In the genomic region with DNA sequence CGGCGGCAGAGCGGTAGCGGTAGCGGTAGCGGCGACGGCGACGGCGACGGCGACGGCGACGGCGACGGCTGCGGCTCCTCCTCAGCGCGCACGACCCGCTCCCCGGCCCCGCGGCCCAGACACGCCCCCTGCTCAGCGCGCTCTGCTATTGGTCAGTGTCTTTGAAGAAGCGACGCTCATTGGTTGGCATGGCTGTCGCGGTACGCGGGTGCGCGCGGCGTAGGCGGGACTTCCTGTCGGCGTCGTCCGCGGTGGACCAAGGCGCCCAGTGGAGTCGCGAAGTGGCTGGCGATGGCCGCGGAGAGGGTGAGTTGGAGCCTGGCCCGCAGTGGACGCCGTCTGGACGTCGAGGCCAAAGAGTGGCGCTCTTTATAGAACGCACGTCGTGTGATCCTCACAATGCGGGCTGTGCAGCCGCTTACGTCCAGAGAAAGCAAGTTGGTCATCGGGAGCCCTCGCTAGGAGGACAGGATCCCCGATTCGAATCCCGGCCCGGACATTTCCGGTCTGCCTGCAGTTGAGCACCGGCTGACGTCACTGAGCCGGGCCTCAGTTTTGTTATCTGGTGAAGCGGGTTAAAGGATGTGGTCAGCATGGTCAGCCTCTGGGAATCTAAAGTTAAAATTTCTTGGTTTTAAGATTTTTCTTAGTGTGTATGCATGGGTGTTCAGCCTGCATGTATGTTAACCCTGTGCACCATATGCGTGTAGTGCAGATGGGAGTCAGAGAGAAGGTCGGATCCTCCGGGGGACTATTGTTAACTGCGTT, we compare ENCODE assay signal across 8 mouse cellular contexts. TPM values are rescaled to one million over a fixed set of nuclear protein-coding genes. Genes with fewer than 3 reads are reported as not detected.
DNase-seq lines count a peak whose midpoint lies in the region; ATAC-seq and TF ChIP-seq lines count a peak whose summit lies in the region.

Ccl25 (plus strand) TSS at position 228 of the 768 bp plus-strand sequence.
Elavl1 (minus strand) TSS at position 431 of the 768 bp plus-strand sequence.

- H3K9me3 ChIP-seq in E14TG2a.4 (ENCODE audit: low read length), result no peaks in the 10 kb centered on the region
- no peaks in the 10 kb centered on the region for H3K9me3 ChIP-seq in forebrain, embryonic 12.5 days
- H3K9me3 ChIP-seq in heart, postnatal 0 days (replicated peaks; ENCODE audit: control insufficient read depth, low read length), result no peaks in the 10 kb centered on the region
- H3K9me3 ChIP-seq in liver, embryonic 16.5 days (replicated peaks; ENCODE audit: control insufficient read depth, low read length), result no peaks in the 10 kb centered on the region
- no peaks in the 10 kb centered on the region for H3K9me3 ChIP-seq in neural tube, embryonic 13.5 days

- peaks cover 59% of the 10 kb centered on the region for H3K4me1 ChIP-seq in E14TG2a.4 (replicated peaks; ENCODE audit: low read depth, low read length)
- H3K4me1 ChIP-seq in forebrain, embryonic 12.5 days, result peaks cover 39% of the 10 kb centered on the region
- H3K4me1 ChIP-seq in heart, postnatal 0 days (ENCODE audit: control insufficient read depth, insufficient read depth), result peaks cover 38% of the 10 kb centered on the region
- peaks cover 37% of the 10 kb centered on the region for H3K4me1 ChIP-seq in liver, embryonic 16.5 days (ENCODE audit: control insufficient read depth, low read depth, low read length)
- peaks cover 53% of the 10 kb centered on the region for H3K4me1 ChIP-seq in neural tube, embryonic 13.5 days (replicated peaks)
- H3K4me1 ChIP-seq in testis, adult 2 months (ENCODE audit: control insufficient read depth, insufficient read depth, low read length), result peaks cover 4% of the 10 kb centered on the region

- H3K27me3 ChIP-seq in E14TG2a.4 (ENCODE audit: insufficient read depth, low read length), result no peaks in the 10 kb centered on the region
- H3K27me3 ChIP-seq in forebrain, embryonic 12.5 days, result no peaks in the 10 kb centered on the region
- no peaks in the 10 kb centered on the region for H3K27me3 ChIP-seq in heart, postnatal 0 days (ENCODE audit: control insufficient read depth, insufficient read depth, low read length)
- H3K27me3 ChIP-seq in liver, embryonic 16.5 days (ENCODE audit: control insufficient read depth, insufficient read depth, low read depth, low read length), result no peaks in the 10 kb centered on the region
- H3K27me3 ChIP-seq in neural tube, embryonic 13.5 days, result no peaks in the 10 kb centered on the region
- H3K27me3 ChIP-seq in testis, adult 2 months (ENCODE audit: control insufficient read depth, insufficient read depth, low read length), result no peaks in the 10 kb centered on the region

- under 1% methylated on average over 78 of the region's 78 CpGs for WGBS in forebrain, embryonic 12.5 days
- WGBS in heart, postnatal 0 days, result under 1% methylated on average over 76 of the region's 78 CpGs
- under 1% methylated on average over 66 of the region's 78 CpGs for WGBS in liver, embryonic 16.5 days (ENCODE audit: insufficient replicate concordance)
- under 1% methylated on average over 77 of the region's 78 CpGs for WGBS in neural tube, embryonic 13.5 days

- peak within 1 kb of the TSS; percentile 91 for H3K27ac ChIP-seq in forebrain, embryonic 12.5 days
- H3K27ac ChIP-seq in heart, postnatal 0 days (ENCODE audit: low read depth), result peak within 1 kb of the TSS; percentile 95
- peak within 1 kb of the TSS; percentile 94 for H3K27ac ChIP-seq in liver, embryonic 16.5 days (ENCODE audit: low read length)
- H3K27ac ChIP-seq in neural tube, embryonic 13.5 days (replicated peaks), result peak within 1 kb of the TSS; percentile 91
- peak within 1 kb of the TSS; percentile 99 for H3K27ac ChIP-seq in testis, adult 2 months (ENCODE audit: control insufficient read depth, insufficient read depth, low read depth, low read length)

- DNase-seq in c-Kit-positive CD71-positive TER-119-positive erythroid progenitor cells, embryonic 14.5 days (ENCODE audit: low spot score), result peak; percentile 95
- DNase-seq in heart, postnatal 0 days (ENCODE audit: low spot score), result peak; percentile 91
- peak; percentile 98 for DNase-seq in kidney, postnatal 4 days

- peak within 1 kb of the TSS; percentile 98 for H3K9ac ChIP-seq in forebrain, embryonic 12.5 days
- H3K9ac ChIP-seq in heart, postnatal 0 days (replicated peaks; ENCODE audit: low read depth, low read length), result peak within 1 kb of the TSS; percentile 94
- peak within 1 kb of the TSS; percentile 79 for H3K9ac ChIP-seq in liver, embryonic 16.5 days (ENCODE audit: low read depth, low read length)
- peak within 1 kb of the TSS; percentile 99 for H3K9ac ChIP-seq in neural tube, embryonic 13.5 days

- peak; percentile 99 for ATAC-seq in forebrain, embryonic 12.5 days (ENCODE audit: low FRiP score)
- ATAC-seq in heart, postnatal 0 days (ENCODE audit: insufficient read depth, low read depth), result peak; percentile 99
- peak; percentile 98 for ATAC-seq in liver, embryonic 16.5 days (ENCODE audit: low read depth)
- ATAC-seq in neural tube, embryonic 13.5 days (ENCODE audit: low read depth), result peak; percentile 99

- peaks cover 63% of the 10 kb centered on the region for H3K36me3 ChIP-seq in E14TG2a.4 (ENCODE audit: insufficient read depth, low read length)
- peaks cover 50% of the 10 kb centered on the region for H3K36me3 ChIP-seq in forebrain, embryonic 12.5 days (replicated peaks)
- peaks cover 34% of the 10 kb centered on the region for H3K36me3 ChIP-seq in heart, postnatal 0 days (replicated peaks; ENCODE audit: control insufficient read depth, insufficient read depth, low read length)
- H3K36me3 ChIP-seq in liver, embryonic 16.5 days (ENCODE audit: control insufficient read depth, insufficient read depth), result peaks cover 19% of the 10 kb centered on the region
- peaks cover 43% of the 10 kb centered on the region for H3K36me3 ChIP-seq in neural tube, embryonic 13.5 days
- H3K36me3 ChIP-seq in testis, adult 2 months (ENCODE audit: control insufficient read depth, insufficient read depth, low read length), result peaks cover 4% of the 10 kb centered on the region

- peak within 1 kb of the TSS; percentile 92 for H3K4me2 ChIP-seq in forebrain, embryonic 12.5 days
- peak within 1 kb of the TSS; percentile 82 for H3K4me2 ChIP-seq in heart, postnatal 0 days (ENCODE audit: low read depth, low read length)
- peak within 1 kb of the TSS; percentile 81 for H3K4me2 ChIP-seq in liver, embryonic 16.5 days (ENCODE audit: low read depth, low read length)
- H3K4me2 ChIP-seq in neural tube, embryonic 13.5 days, result peak within 1 kb of the TSS; percentile 88

- peak; percentile 77; the same call in 1 of the 2 replicates for TF ChIP-seq EP300 in heart, postnatal 0 days (IDR thresholded peaks at IDR 0.05; ENCODE audit: low read depth)

- peak; percentile 81 for TF ChIP-seq POLR2A in testis, adult 2 months (IDR thresholded peaks at IDR 0.05; ENCODE audit: control insufficient read depth, low read depth, low read length)

- peak within 1 kb of the TSS; percentile 94 for H3K4me3 ChIP-seq in E14TG2a.4 (replicated peaks; ENCODE audit: low read length)
- peak within 1 kb of the TSS; percentile 99 for H3K4me3 ChIP-seq in forebrain, embryonic 12.5 days (replicated peaks)
- H3K4me3 ChIP-seq in heart, postnatal 0 days (ENCODE audit: low read depth, low read length), result peak within 1 kb of the TSS; percentile 94
- H3K4me3 ChIP-seq in liver, embryonic 16.5 days (ENCODE audit: low read depth, low read length), result peak within 1 kb of the TSS; percentile 82
- H3K4me3 ChIP-seq in neural tube, embryonic 13.5 days, result peak within 1 kb of the TSS; percentile 99
- H3K4me3 ChIP-seq in testis, adult 2 months (ENCODE audit: control insufficient read depth, low read depth, low read length), result peak within 1 kb of the TSS; percentile 99

- no peak for TF ChIP-seq CTCF in E14TG2a.4 (conservative IDR thresholded peaks at IDR 0.05; ENCODE audit: low read length)
- TF ChIP-seq CTCF in heart, postnatal 0 days (IDR thresholded peaks at IDR 0.05; ENCODE audit: low read depth), result no peak
- 0 out of 2 replicates have a peak, but pooled peaks have one; percentile 2 for TF ChIP-seq CTCF in testis, adult 2 months (IDR thresholded peaks at IDR 0.05; ENCODE audit: control insufficient read depth, insufficient read depth, insufficient replicate concordance, low read depth, low read length)

RNA-seq across cellular contexts. Expression of gene Ccl25, which starts in this region (rescaled TPM):
- polyA plus RNA-seq in forebrain, embryonic 12.5 days (2016; fragmentation: Nextera tagmentation; extraction: Ambion mirVana), result 20.9 and 24.1 TPM in 2 replicates
- total RNA-seq in heart, postnatal 0 days (2014; rRNA removed; ENCODE audit: low replicate concordance), result 7.9 and 10.7 TPM in 2 replicates
- 5.8 and 6.1 TPM in 2 replicates for polyA plus RNA-seq in heart, postnatal 0 days (2015; fragmentation: Nextera tagmentation; extraction: Ambion mirVana)
- polyA plus RNA-seq in liver, embryonic 16.5 days (2015; fragmentation: Nextera tagmentation; extraction: Ambion mirVana), result 5.3 and 6.5 TPM in 2 replicates
- polyA plus RNA-seq in neural tube, embryonic 13.5 days (2015; fragmentation: Nextera tagmentation; extraction: Ambion mirVana), result 20.7 and 21.3 TPM in 2 replicates
- polyA plus RNA-seq in testis, adult 2 months (2012; rRNA removed), result 8.6 and 9.6 TPM in 2 replicates

RNA-seq across cellular contexts. Expression of gene Elavl1, which starts in this region (rescaled TPM):
- 309 and 310 TPM in 2 replicates for polyA plus RNA-seq in forebrain, embryonic 12.5 days (2016; fragmentation: Nextera tagmentation; extraction: Ambion mirVana)
- 61.1 and 64.4 TPM in 2 replicates for total RNA-seq in heart, postnatal 0 days (2014; rRNA removed; ENCODE audit: low replicate concordance)
- 93.3 and 97.0 TPM in 2 replicates for polyA plus RNA-seq in heart, postnatal 0 days (2015; fragmentation: Nextera tagmentation; extraction: Ambion mirVana)
- 80.1 and 85.0 TPM in 2 replicates for polyA plus RNA-seq in liver, embryonic 16.5 days (2015; fragmentation: Nextera tagmentation; extraction: Ambion mirVana)
- 119 and 139 TPM in 2 replicates for polyA plus RNA-seq in neural tube, embryonic 13.5 days (2015; fragmentation: Nextera tagmentation; extraction: Ambion mirVana)
- 23.5 and 28.2 TPM in 2 replicates for polyA plus RNA-seq in testis, adult 2 months (2012; rRNA removed)

Comparison
In these comparisons a context has a peak if more than half of its experiments do, and no peak if none do; other contexts are left out.
1. Peak in every context shown above with its lines: DNase-seq, ATAC-seq, H3K4me3 ChIP-seq and H3K27ac ChIP-seq.